Mouse (Mus musculus) heart, postnatal 0 days (tissue): ENCODE results near the gene Gm20696.

Experiments
- CTCF ChIP-seq: IDR thresholded peaks from 2 replicates; pipeline ENCODE4 v1.5.1; 2016; ENCODE audit warnings: antibody characterized with exemption, control low read depth, low read depth
- EP300 ChIP-seq: IDR thresholded peaks from 2 replicates; pipeline ENCODE4 v1.6.1; 2016; ENCODE audit warnings: antibody characterized with exemption, low read depth

- TF ChIP-seq CTCF (no peak), EP300 (no peak)
Observed at GRCm38 (mm10) chr6:99521038-99521640, 145.5 kb downstream of the Gm20696 start.
